Mouse (Mus musculus): Measurements from ENCODE around the gene Nprl3.

DNA sequence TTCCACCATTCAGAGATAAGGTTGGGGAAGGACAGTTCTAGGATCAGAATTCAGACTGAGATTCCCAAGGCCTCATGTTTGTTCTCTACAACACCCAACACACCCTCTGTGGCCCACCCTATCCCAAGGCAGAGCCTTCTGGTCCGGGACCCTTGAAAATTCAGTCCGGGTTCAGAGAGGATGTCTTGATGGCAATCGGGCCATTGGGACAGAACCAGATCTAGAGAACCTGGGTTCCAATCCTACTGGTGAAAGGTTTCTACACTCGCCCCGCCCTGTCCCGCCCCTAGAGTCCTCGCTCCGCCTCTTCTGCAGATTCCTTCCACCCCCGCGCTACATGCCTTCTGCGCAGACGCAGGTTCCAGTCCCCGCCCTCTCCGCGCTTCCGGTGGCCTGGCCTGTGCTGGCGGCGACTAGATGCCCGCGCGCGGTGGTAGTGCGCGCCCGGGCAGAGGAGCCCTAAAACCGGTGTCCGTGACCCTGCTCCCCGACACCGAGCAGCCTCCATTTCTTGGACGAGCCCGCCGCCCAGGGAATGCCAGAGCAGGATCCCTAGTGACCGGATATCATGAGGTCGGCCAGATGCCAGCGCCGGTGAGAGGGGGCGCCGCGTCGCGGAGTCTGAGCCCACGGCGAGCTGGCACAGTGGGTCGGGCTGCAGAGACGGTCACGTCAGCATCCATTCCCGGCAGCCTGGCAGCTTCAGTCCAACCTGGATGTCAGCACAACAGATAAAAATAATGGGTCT lies 41.2 kb downstream of the Nprl3 start, which contains the start of gene Mpg:
- TF ChIP-seq CTCF (IDR thresholded peaks at IDR 0.05; ENCODE audit: low read depth, low read length): no peak
- no peak for TF ChIP-seq TAL1 (conservative IDR thresholded peaks at IDR 0.05; ENCODE audit: low read depth, low read length)
- TF ChIP-seq POLR2AphosphoS5 (IDR thresholded peaks at IDR 0.05; ENCODE audit: insufficient replicate concordance, low read depth, low read length): no peak

Measured in G1E (cell line).